Mouse (Mus musculus) liver, postnatal 0 days (tissue): ENCODE data around the gene Rnf181. TPM values are rescaled to one million over a fixed set of nuclear protein-coding genes. Genes with fewer than 3 reads are reported as not detected.
A peak's percentile ranks its signal among the peaks of the same experiment; 100 is the strongest.

Experiments
- ATAC-seq: fragments of 200-750 bp; cut with Nextera tagmentation; 2 replicates; pipeline ENCODE4 v1.8.0; 2017; ENCODE audit warnings: mild to moderate bottlenecking, moderate library complexity
- DNase-seq: peaks from one replicate; pipeline ENCODE4 v3.0.0-alpha.2; 2016
- H3K27ac ChIP-seq: fragments of 300-500 bp; sonication (generic); 2 replicates; pipeline ENCODE4 v1.5.1; 2014; ENCODE audit warnings: antibody characterized with exemption, moderate library complexity, mild to moderate bottlenecking, low read depth
- H3K27me3 ChIP-seq: fragments of 300-500 bp; sonication (generic); 2 replicates; pipeline ENCODE4 v1.6.1; 2014; ENCODE audit warnings: low read length, control low read depth, mixed read lengths; ENCODE audit not compliant: insufficient read depth
- H3K36me3 ChIP-seq: fragments of 300-500 bp; sonication (generic); replicated peaks from 2 replicates; pipeline ENCODE4 v1.6.1; 2014; ENCODE audit warnings: mild to moderate bottlenecking, control low read depth, low read length, moderate library complexity, mixed read lengths; ENCODE audit not compliant: insufficient read depth
- H3K4me1 ChIP-seq: fragments of 300-500 bp; sonication (generic); 2 replicates; pipeline ENCODE4 v1.6.1; 2014; ENCODE audit warnings: antibody characterized with exemption, mild to moderate bottlenecking, control low read depth; ENCODE audit not compliant: insufficient read depth
- H3K4me2 ChIP-seq: fragments of 300-500 bp; sonication (generic); 2 replicates; pipeline ENCODE4 v1.6.1; 2014; ENCODE audit warnings: low read depth, mild to moderate bottlenecking, low read length, moderate library complexity, mixed read lengths
- H3K4me3 ChIP-seq: fragments of 300-500 bp; sonication (generic); 2 replicates; pipeline ENCODE4 v1.5.1; 2014; ENCODE audit warnings: low read depth, low read length
- H3K9ac ChIP-seq: fragments of 300-500 bp; sonication (generic); replicated peaks from 2 replicates; pipeline ENCODE4 v1.6.1; 2014; ENCODE audit warnings: mild to moderate bottlenecking, moderate library complexity
- H3K9me3 ChIP-seq: fragments of 300-500 bp; sonication (generic); 2 replicates; pipeline ENCODE4 v1.6.1; 2016; ENCODE audit warnings: mild to moderate bottlenecking, control low read depth, low read length, mixed read lengths
- CTCF ChIP-seq: sonication (generic); IDR thresholded peaks from 2 replicates; pipeline ENCODE4 v1.5.1; 2016; ENCODE audit warnings: antibody characterized with exemption, low read depth
- EP300 ChIP-seq: IDR thresholded peaks from 2 replicates; pipeline ENCODE4 v1.6.1; 2016; ENCODE audit warnings: antibody characterized with exemption, low read depth, mild to moderate bottlenecking
- WGBS: fragments of 180-500 bp; shearing (Covaris S2); extraction: QIAGEN DNeasy Blood & Tissue Kit; methylation state at CpG from one replicate; pipeline ENCODE4 v1.1.7; 2014; ENCODE audit not compliant: insufficient replicate concordance; 5-methylcytosine and 5-hydroxymethylcytosine counted together
- polyA plus RNA-seq: library from polyadenylated mRNA; unstranded; fragments of >200 nt; fragmentation: Nextera tagmentation; extraction: Ambion mirVana; gene quantifications from 2 replicates; pipeline ENCODE4 v1.2.1, GENCODE M21; 2015

The Rnf181 gene
- polyA plus RNA-seq, 1 experiment from 2014 or later, result 63.2 TPM

DNA sequence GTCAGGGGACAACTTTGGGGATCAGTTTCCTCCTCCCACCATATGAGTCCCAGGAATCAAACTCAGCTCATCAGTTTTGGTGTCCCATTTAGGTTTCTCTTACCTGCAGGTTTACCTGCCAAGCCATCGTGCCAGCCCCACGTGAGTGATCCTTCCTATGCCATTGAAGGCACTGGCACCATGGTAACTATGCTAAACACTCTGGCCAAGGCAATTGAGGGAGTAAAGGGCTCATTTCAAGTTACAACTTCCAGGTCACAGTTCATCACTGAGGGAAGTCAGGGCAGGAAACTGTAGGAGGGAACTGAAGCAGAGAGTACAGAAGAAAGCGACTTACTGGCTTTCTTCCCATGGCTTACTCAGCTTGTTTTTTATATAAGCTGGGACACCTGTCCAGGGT, 452 bp downstream of the Rnf181 start:
- Histone ChIP-seq H3K27me3 (no peaks in the 10 kb centered on the region), H3K9me3 (no peaks in the 10 kb centered on the region), H3K27ac (no peak overlapping the region), H3K4me2 (no peak overlapping the region), H3K4me3 (no peak overlapping the region), H3K9ac (no peak overlapping the region), H3K4me1 (peaks cover 17% of the 10 kb centered on the region), H3K36me3 (peaks cover 12% of the 10 kb centered on the region)
- 59% methylated on average over 3 of the region's 3 CpGs for WGBS
- no peak for ATAC-seq
- no peak for DNase-seq
- TF ChIP-seq CTCF (no peak), EP300 (no peak)

DNA sequence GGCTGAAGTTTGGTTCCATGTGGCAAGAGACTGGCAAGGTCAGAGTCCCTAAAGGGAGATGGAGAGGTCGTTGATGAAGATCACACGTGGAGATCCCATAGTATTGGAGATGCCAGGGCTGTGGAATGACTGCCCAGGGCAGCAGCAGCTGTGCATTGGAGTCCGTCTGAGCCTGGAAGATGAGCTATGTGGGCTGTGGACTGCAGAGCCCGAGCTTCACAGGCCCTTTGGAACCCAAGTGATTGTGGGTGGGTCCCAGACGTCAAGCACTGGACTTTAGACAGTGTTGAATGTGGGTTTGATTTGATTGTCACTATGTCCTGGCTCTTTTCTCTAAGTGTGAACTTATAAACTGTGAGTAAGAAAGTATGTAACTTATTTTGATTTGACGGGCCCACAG, 1.8 kb downstream of the Rnf181 start:
- ATAC-seq (no peak), DNase-seq (no peak)
- TF ChIP-seq EP300 (no peak), CTCF (no peak)
- H3K27me3 ChIP-seq, result no peaks in the 10 kb centered on the region
- H3K9ac ChIP-seq, result no peak overlapping the region
- peaks cover 22% of the 10 kb centered on the region for H3K4me1 ChIP-seq
- WGBS, result 56% methylated on average over 6 of the region's 6 CpGs
- H3K27ac ChIP-seq, result no peak overlapping the region
- H3K36me3 ChIP-seq, result peaks cover 21% of the 10 kb centered on the region
- no peak overlapping the region for H3K4me3 ChIP-seq
- H3K9me3 ChIP-seq, result no peaks in the 10 kb centered on the region
- H3K4me2 ChIP-seq, result no peak overlapping the region

DNA sequence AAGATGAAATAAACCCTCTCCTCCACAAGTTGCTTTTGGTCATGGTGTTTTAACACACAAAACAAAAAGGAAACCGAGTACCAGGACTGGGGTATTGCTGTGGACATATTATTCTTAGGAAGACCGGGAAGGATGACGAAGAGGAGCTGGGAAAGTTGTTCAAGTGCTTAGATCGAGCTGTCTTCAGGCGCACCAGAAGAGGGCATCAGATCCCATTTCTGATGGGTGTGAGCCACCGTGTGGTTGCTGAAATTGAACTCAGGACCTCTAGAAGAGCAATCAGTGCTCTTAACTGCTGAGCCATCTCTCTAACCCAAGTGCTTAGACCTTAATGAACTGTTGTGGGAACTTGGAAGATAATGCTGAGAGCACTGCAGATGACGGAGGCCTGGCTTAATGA, 2.7 kb downstream of the Rnf181 start:
- TF ChIP-seq CTCF (peak; percentile 49), EP300 (no peak)
- no peak overlapping the region for H3K4me2 ChIP-seq
- no peak overlapping the region for H3K9ac ChIP-seq
- H3K4me3 ChIP-seq, result no peak overlapping the region
- DNase-seq (no peak), ATAC-seq (no peak)
- H3K36me3 ChIP-seq, result peaks cover 24% of the 10 kb centered on the region
- no peak overlapping the region for H3K27ac ChIP-seq
- H3K9me3 ChIP-seq, result no peaks in the 10 kb centered on the region
- H3K27me3 ChIP-seq, result no peaks in the 10 kb centered on the region
- 46% methylated on average over 7 of the region's 7 CpGs for WGBS
- peaks cover 24% of the 10 kb centered on the region for H3K4me1 ChIP-seq

DNA sequence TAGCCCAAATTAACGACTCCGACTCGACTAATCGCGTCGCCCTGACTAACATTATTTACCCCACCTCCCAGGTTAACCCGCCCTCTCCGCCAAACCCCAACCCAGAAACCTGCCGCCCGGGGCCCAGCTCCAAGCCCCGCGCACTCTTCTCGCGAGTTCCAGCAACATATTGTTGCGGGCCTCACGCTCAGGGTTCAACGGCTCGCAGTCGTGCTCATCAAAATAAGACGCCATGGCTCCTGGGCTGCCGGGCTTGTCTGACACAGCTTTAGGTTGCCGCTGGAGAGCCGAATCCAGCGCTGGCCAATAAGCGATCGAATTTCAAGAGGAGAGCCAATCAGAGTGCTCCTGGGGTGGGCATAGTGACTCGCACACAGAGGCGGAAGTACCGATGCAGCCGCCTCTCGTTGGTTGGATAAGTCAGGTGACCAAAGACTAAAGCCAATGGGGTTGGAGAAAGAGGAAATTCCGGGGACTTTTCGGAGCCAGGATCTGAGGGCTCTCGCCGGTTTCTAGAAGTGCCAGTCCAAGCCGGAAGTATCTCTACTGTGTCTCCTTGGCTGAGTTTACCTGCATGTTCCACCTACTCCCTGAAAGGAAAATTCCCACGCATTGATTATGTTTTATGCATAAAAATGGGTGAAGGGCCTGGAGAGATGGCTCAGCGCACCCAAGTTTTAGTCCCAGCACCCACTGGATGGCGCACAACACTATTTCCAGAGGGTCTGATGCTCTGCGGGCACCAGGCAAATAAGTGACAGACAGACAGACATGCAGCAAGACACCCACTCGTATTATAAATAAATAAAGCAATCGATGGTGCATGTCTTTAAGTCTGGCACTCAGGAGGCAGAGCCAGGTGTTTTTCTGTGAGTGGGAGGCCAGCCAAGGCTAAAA, 4.4 kb downstream of the Rnf181 start:
- H3K27ac ChIP-seq, result peak overlapping the region; percentile 89
- ATAC-seq (peak; percentile 98), DNase-seq (peak; percentile 94)
- H3K36me3 ChIP-seq, result peaks cover 32% of the 10 kb centered on the region
- WGBS, result under 1% methylated on average over 42 of the region's 42 CpGs
- peak overlapping the region; percentile 89 for H3K4me2 ChIP-seq
- H3K27me3 ChIP-seq, result no peaks in the 10 kb centered on the region
- H3K4me3 ChIP-seq, result peak overlapping the region; percentile 72
- H3K4me1 ChIP-seq, result peaks cover 34% of the 10 kb centered on the region
- H3K9me3 ChIP-seq, result no peaks in the 10 kb centered on the region
- peak overlapping the region; percentile 80 for H3K9ac ChIP-seq
- TF ChIP-seq CTCF (peak; percentile 66), EP300 (peak; percentile 77)

DNA sequence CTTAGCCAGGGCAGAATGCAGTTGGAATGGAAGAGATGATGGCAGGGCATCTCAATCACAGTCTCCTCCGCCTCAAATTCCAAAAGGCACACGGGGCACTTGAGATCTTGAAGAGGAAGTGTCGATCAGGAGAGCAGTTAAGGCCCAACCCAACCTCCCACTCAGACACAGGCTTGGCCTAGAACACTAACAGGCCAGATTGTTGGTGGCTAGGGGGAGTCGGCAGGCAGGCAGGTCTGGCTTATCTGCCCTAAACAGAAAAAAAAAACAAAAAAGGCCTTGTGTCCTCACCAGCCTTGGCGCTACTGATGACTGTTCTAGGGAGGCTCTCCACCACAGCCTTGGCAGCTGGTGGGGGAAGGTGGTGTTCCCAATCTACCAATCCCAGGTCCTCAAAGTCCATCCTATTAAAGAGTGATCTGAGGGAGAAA, 5.6 kb downstream of the Rnf181 start:
- peak overlapping the region; percentile 41 for H3K27ac ChIP-seq
- peaks cover 36% of the 10 kb centered on the region for H3K4me1 ChIP-seq
- ATAC-seq (no peak), DNase-seq (no peak)
- H3K4me3 ChIP-seq, result peak overlapping the region; percentile 72
- H3K27me3 ChIP-seq, result no peaks in the 10 kb centered on the region; the same call in 1 of the 2 replicates
- peaks cover 41% of the 10 kb centered on the region for H3K36me3 ChIP-seq
- H3K9ac ChIP-seq, result peak overlapping the region; percentile 80
- H3K4me2 ChIP-seq, result peak overlapping the region; percentile 89
- WGBS, result 25% methylated on average over 5 of the region's 5 CpGs
- no peaks in the 10 kb centered on the region for H3K9me3 ChIP-seq
- no peak for TF ChIP-seq EP300

DNA sequence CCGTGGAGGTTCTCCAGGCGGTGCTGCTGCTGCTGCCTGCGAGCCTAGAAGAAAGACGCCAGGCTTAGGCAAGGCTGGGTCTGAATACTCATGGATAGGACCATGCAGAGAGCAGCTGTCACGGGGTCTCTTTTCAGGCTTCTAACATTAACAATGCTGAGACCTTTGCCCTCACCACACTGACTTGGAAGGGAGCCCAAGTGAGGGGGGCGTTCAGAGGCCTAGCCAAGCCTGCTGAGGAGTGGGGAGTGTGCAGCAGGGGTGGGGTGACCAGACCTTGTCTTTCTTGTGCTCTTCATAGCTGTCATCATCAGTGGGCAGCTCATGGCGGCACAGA, 6.2 kb downstream of the Rnf181 start:
- Histone ChIP-seq H3K4me3 (peak overlapping the region; percentile 72; the same call in 1 of the 2 replicates), H3K9ac (peak overlapping the region; percentile 80), H3K9me3 (no peaks in the 10 kb centered on the region), H3K4me2 (peak overlapping the region; percentile 89), H3K4me1 (peaks cover 38% of the 10 kb centered on the region), H3K27ac (0 out of 2 replicates have a peak overlapping the region, but pooled peaks have one; percentile 44), H3K36me3 (peaks cover 41% of the 10 kb centered on the region), H3K27me3 (peaks cover 4% of the 10 kb centered on the region)
- DNase-seq, result no peak
- no peak for TF ChIP-seq CTCF
- no peak for TF ChIP-seq EP300
- WGBS, result 69% methylated on average over 7 of the region's 7 CpGs
- ATAC-seq, result no peak
